Mouse (Mus musculus) brown adipose tissue, adult 24 weeks (tissue): Measurements from ENCODE around the gene Aebp2. TPM values are rescaled to one million over a fixed set of nuclear protein-coding genes. Genes with fewer than 3 reads are reported as not detected.
A peak's percentile ranks its signal among the peaks of the same experiment; 100 is the strongest.
"Not testable (repeated sequence)": the region's sequence is repeated elsewhere in the genome, so short reads cannot be mapped to it uniquely, and the experiment has no call there.

Experiments used
- H3K27ac ChIP-seq: fragments of 200-500 bp; replicated peaks from 2 replicates; pipeline ENCODE4 v1.5.1; 2012; ENCODE audit warnings: low read depth, mild to moderate bottlenecking, low read length
- H3K4me1 ChIP-seq: fragments of 200-500 bp; 2 replicates; pipeline ENCODE4 v1.6.1; 2012; ENCODE audit warnings: low read length, mixed read lengths; ENCODE audit not compliant: control insufficient read depth, insufficient read depth, insufficient read length
- H3K4me3 ChIP-seq: fragments of 200-500 bp; 2 replicates; pipeline ENCODE4 v1.5.1; 2012; ENCODE audit warnings: low read depth, mild to moderate bottlenecking, low read length, moderate library complexity; ENCODE audit not compliant: insufficient read depth
- polyA plus RNA-seq: library from polyadenylated mRNA; stranded (reverse); fragments of >200 nt; gene quantifications from 2 replicates; pipeline ENCODE4 v1.2.4, GENCODE M21; 2012; ENCODE audit not compliant: missing spikeins, insufficient read depth, insufficient read length

The Aebp2 gene
- polyA plus RNA-seq, 1 experiment = 25.4 TPM

DNA sequence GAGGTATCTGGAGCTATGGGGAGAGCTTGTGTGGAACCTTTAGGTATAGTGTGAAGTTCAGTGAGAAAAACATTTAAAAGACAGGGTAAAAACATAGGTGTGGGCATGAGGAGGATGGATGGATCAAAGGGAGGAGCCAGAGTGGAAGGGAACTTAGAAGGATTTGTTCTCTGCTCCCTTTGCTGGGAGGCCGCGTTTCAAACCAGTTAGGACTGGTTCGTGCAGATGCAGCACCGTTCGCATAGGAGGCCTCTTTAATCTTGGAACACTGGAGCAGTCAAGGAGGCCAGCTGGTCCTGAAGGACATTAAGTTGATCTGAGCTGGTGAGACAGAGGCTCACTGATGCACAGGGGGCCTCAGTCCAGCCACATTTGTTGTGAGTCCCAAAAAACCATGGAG lies 23.1 kb upstream of the Aebp2 start:
- Histone ChIP-seq H3K4me1 (no peaks in the 10 kb centered on the region), H3K27ac (no peak overlapping the region), H3K4me3 (no peak overlapping the region)

DNA sequence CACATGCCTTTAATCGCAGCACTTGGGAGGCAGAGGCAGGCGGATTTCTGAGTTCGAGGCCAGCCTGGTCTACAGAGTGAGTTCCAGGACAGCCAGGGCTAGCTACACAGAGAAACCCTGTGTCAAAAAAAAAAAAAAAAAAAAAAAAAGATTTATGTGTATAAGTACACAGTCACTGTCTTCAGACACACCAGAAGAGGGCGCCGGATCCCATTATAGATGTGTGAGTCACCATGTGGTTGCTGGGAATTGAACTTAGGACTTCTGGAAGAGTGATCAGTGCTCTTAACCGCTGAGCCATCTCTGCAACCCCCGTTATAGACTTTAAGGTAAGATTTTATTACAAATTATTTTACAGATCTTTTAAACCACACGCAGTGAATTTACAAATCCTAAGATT lies 21.8 kb upstream of the Aebp2 start:
- not testable (repeated sequence) for H3K27ac ChIP-seq, H3K4me1 ChIP-seq

DNA sequence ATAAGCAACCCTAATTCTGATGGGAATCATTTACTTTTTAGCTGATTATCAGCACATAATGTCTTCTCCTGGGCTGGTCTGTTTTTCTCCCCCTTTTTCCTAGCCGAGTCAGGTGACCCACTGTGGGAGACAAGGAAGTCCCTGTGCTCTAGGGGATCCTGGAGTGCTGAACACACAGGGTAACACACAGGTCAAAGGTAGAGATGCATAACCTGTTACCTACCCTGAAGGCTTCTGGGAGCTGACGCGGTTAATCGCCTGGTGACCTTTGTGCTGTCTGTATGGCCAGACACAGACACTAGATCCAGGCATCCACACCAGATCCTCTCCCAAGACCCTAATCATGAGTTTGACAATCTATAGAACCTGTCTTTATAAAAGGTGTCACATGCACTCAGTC lies 21.3 kb upstream of the Aebp2 start:
- Histone ChIP-seq H3K4me3 (no peak overlapping the region), H3K4me1 (no peaks in the 10 kb centered on the region), H3K27ac (no peak overlapping the region)

More for the DNA sequence above, 21.8 kb upstream of the Aebp2 start:
- not testable (repeated sequence) for H3K4me3 ChIP-seq

- no peak overlapping the region for H3K4me3 ChIP-seq
- H3K27ac ChIP-seq = no peak overlapping the region
- H3K4me1 ChIP-seq = no peaks in the 10 kb centered on the region
Measured at GRCm38 (mm10) chr6:140603228-140603944, 19.1 kb upstream of the Aebp2 start.

DNA sequence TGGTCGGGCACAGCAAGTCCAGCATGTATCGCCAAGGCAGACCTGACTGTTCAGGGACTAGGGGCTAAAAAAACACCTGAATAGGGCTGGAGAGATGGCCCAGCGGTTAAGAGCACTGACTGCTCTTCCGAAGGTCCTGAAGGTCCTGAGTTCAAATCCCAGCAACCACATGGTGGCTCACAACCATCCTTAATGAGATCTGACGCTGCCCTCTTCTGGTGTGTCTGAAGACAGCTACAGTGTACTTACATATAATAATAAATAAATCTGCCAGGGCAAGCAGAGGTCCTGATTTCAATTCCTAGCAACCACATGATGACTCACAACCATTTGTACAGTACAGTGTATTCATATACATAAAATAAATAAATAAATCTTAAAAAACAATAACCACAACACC lies 17.3 kb upstream of the Aebp2 start:
- H3K4me3 ChIP-seq, H3K27ac ChIP-seq, H3K4me1 ChIP-seq: not testable (repeated sequence)

- Histone ChIP-seq H3K4me1 (no peaks in the 10 kb centered on the region), H3K27ac (no peak overlapping the region), H3K4me3 (no peak overlapping the region)
Measured at GRCm38 (mm10) chr6:140605732-140606131, 16.7 kb upstream of the Aebp2 start.

GRCm38 (mm10) chr6:140606534-140606933 lies 15.9 kb upstream of the Aebp2 start:
- no peak overlapping the region for H3K27ac ChIP-seq
- no peak overlapping the region for H3K4me3 ChIP-seq
- H3K4me1 ChIP-seq = peaks cover 3% of the 10 kb centered on the region; the same call in 1 of the 2 replicates

DNA sequence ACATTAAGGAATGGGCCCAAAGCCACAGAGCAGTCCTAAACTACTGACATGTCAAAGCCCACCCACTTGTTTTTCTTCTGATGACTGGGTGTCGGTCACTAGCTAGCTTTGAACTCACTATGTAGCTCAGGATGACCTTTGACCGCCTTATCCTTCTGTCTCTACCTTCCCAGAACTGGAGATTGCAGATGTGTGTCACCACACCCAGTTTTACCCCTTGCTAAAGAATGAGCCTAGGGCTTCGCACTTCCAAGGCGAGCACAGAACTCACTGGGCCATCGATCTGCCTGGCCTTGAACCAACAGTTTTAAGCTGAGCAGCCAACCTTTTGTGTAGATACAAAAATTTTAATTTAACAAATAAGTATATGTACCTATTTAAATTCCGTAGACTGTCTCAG lies 13.8 kb upstream of the Aebp2 start:
- Histone ChIP-seq H3K4me1 (peaks cover 7% of the 10 kb centered on the region; the same call in 1 of the 2 replicates), H3K4me3 (no peak overlapping the region), H3K27ac (no peak overlapping the region)

DNA sequence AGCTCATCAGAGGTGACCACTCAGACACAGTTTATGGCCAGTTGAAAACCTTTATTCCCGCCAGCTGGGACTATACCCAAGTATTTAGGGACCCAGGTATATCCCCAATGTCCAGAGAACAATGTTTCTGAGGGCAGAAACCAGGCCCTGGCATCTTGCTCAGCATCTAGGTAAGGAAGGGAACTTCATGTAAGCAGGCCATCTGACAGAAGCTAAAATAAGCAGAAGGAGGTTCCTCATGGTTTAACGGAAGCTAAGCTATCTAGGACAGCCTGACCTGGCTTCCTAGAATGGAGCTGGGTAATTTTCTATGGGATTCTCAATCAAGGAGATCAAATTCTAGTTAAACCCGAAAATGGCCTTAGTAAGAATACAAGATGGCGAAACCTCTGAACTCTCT lies 12.9 kb upstream of the Aebp2 start:
- Histone ChIP-seq H3K27ac (no peak overlapping the region), H3K4me1 (peaks cover 7% of the 10 kb centered on the region; the same call in 1 of the 2 replicates), H3K4me3 (no peak overlapping the region)

DNA sequence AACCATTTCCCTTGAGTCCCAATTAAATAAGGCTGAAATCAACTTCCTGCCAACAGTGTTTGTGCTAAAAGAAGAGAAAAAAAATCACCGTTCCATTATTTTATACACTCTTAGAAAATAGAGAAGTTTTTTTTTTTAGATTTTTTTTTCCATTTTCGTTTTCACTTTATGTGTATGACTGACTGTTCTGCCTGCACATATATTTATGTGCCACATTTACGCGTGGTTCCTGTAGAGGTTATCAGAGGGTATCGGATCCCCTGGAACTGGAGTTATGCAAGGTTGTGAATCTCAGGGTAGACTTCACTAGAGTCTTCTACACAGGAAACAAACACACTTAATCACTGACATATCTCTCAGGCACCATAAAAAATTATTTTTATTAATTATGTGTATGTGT lies 12.3 kb upstream of the Aebp2 start:
- H3K27ac ChIP-seq = no peak overlapping the region
- no peak overlapping the region for H3K4me3 ChIP-seq
- H3K4me1 ChIP-seq = peaks cover 7% of the 10 kb centered on the region; the same call in 1 of the 2 replicates

- H3K4me1 ChIP-seq = peaks cover 7% of the 10 kb centered on the region; the same call in 1 of the 2 replicates
- H3K27ac ChIP-seq = 0 out of 2 replicates have a peak overlapping the region, but pooled peaks have one; percentile 25
- no peak overlapping the region for H3K4me3 ChIP-seq
Measured at GRCm38 (mm10) chr6:140611282-140611681, 11.2 kb upstream of the Aebp2 start.

DNA sequence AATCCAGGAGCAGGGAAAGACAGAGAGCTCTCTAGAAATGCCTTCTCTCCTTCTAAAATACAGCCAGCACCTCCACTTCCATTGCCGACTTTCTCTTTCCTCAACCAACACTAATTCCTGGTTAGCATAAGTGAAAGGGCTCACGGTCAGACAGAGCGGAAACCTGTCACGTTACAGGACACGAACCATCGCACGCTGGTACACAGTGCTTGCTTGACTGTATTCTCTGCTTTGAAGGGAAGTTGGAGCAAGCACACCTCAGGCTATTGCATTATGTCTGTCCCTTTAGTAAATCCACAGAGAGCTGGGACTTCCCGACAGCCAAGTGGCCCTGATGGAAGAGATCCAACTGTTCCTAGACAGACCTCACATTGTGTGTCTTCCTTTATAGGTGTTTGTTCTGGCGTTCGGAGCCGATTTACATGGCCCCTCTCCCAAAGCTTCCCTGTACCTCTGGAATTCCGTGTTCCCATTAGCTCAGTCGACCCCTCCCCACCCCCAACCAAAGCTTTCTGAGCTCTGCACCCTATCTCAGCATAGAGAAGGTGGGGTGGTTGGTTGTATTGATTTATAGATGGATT lies 10.5 kb upstream of the Aebp2 start:
- Histone ChIP-seq H3K27ac (0 out of 2 replicates have a peak overlapping the region, but pooled peaks have one; percentile 25), H3K4me1 (peaks cover 7% of the 10 kb centered on the region; the same call in 1 of the 2 replicates), H3K4me3 (no peak overlapping the region)

DNA sequence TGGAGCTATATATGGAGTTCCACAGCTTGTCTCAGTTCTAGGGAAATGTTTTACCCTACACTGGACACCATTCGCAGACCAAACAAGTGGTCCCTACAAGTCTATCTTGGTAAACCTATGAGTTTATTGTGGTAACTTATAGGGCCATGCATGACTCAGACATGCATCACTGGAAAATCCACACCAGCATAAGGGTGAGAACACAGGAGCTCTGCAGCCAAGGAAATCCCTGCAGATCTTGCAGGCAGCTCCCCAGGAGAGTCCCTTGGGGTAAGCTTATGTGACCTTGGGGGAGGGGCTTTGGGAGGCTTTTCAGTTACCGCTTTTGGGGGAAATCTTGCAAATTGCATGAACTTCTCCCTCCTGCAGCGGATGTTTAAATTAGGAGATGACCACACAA lies 8.6 kb upstream of the Aebp2 start:
- H3K4me1 ChIP-seq = peaks cover 7% of the 10 kb centered on the region; the same call in 1 of the 2 replicates
- no peak overlapping the region for H3K27ac ChIP-seq
- H3K4me3 ChIP-seq = no peak overlapping the region

- no peak overlapping the region for H3K4me3 ChIP-seq
- H3K27ac ChIP-seq = no peak overlapping the region
- peaks cover 7% of the 10 kb centered on the region; the same call in 1 of the 2 replicates for H3K4me1 ChIP-seq
Measured at GRCm38 (mm10) chr6:140614711-140615110, 7.8 kb upstream of the Aebp2 start.

- Histone ChIP-seq H3K27ac (no peak overlapping the region), H3K4me3 (no peak overlapping the region), H3K4me1 (peaks cover 10% of the 10 kb centered on the region)
Measured at GRCm38 (mm10) chr6:140620531-140621349, 1.7 kb upstream of the Aebp2 start.
